Mouse (Mus musculus): ENCODE measurements around the gene Atp9a. TPM values are rescaled to one million over a fixed set of nuclear protein-coding genes. Genes with fewer than 3 reads are reported as not detected.

Gene Atp9a
- polyA plus RNA-seq, 1 experiment: 1.2 TPM

GRCm38 (mm10) chr2:168734023-168734422 is 8.2 kb downstream of the Atp9a start:
- TF ChIP-seq CTCF (IDR thresholded peaks at IDR 0.05; ENCODE audit: control insufficient read depth, insufficient read depth, insufficient read length): no peak
- no peak for TF ChIP-seq MAX (IDR thresholded peaks at IDR 0.05)
- no peak for TF ChIP-seq USF1 (IDR thresholded peaks at IDR 0.05; ENCODE audit: low read depth)
- no peak for TF ChIP-seq MYOG (IDR thresholded peaks at IDR 0.05; ENCODE audit: control insufficient read depth, extremely low read depth, insufficient read length)
- no peak for TF ChIP-seq FOSL1 (IDR thresholded peaks at IDR 0.05; ENCODE audit: insufficient read depth, low read length, poor library complexity, severe bottlenecking)
- TF ChIP-seq MYOD1 (IDR thresholded peaks at IDR 0.05; ENCODE audit: control insufficient read depth, insufficient read length, low read depth): no peak
- TF ChIP-seq CEBPB (IDR thresholded peaks at IDR 0.05; ENCODE audit: low read depth): no peak
- Histone ChIP-seq H3K79me3 (ENCODE audit: low read depth) (no peaks in the 10 kb centered on the region), H3K36me3 (ENCODE audit: control insufficient read depth, insufficient read depth) (no peaks in the 10 kb centered on the region), H3ac (ENCODE audit: control insufficient read depth, insufficient read length, low read depth) (no peak overlapping the region), H3K27me3 (ENCODE audit: control insufficient read depth, insufficient read depth, insufficient read length) (no peaks in the 10 kb centered on the region), H3K4me3 (ENCODE audit: insufficient read depth, poor library complexity, severe bottlenecking) (no peak overlapping the region), H3K79me2 (ENCODE audit: control insufficient read depth, insufficient read depth) (no peaks in the 10 kb centered on the region)

DNA sequence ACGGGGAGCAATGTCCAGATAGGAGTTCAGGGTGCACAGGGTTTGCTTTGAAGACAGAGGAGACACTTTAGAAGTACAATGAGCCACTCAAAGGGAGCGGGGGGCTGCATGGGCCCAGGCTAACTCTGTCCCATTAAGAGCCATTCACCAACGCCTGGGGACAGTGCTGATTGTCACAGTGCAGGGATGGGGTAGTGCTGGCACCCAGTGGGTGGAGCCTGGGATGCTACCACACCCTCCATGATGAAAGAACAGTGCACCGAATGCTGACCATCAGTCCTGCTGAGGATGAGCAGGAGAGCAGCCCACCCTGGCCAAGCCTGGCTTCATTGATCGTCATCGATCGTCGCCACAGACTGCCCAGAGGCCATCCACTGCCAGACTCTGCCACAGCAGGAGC is 11.0 kb downstream of the Atp9a start:
- Histone ChIP-seq H3K79me3 (ENCODE audit: low read depth) (no peaks in the 10 kb centered on the region), H3K36me3 (ENCODE audit: control insufficient read depth, insufficient read depth) (no peaks in the 10 kb centered on the region), H3K79me2 (ENCODE audit: control insufficient read depth, insufficient read depth) (no peaks in the 10 kb centered on the region), H3K27me3 (ENCODE audit: control insufficient read depth, insufficient read depth, insufficient read length) (peaks cover 4% of the 10 kb centered on the region), H3ac (ENCODE audit: control insufficient read depth, insufficient read length, low read depth) (no peak overlapping the region), H3K4me3 (ENCODE audit: insufficient read depth, poor library complexity, severe bottlenecking) (no peak overlapping the region)
- TF ChIP-seq MYOG (IDR thresholded peaks at IDR 0.05; ENCODE audit: control insufficient read depth, extremely low read depth, insufficient read length) (no peak), FOSL1 (IDR thresholded peaks at IDR 0.05; ENCODE audit: insufficient read depth, low read length, poor library complexity, severe bottlenecking) (no peak), CEBPB (IDR thresholded peaks at IDR 0.05; ENCODE audit: low read depth) (no peak), MYOD1 (IDR thresholded peaks at IDR 0.05; ENCODE audit: control insufficient read depth, insufficient read length, low read depth) (no peak), MAX (IDR thresholded peaks at IDR 0.05) (no peak), USF1 (IDR thresholded peaks at IDR 0.05; ENCODE audit: low read depth) (no peak), CTCF (IDR thresholded peaks at IDR 0.05; ENCODE audit: control insufficient read depth, insufficient read depth, insufficient read length) (no peak)

GRCm38 (mm10) chr2:168729736-168730135 is 12.5 kb downstream of the Atp9a start:
- Histone ChIP-seq H3ac (ENCODE audit: control insufficient read depth, insufficient read length, low read depth) (no peak overlapping the region), H3K79me3 (ENCODE audit: low read depth) (no peaks in the 10 kb centered on the region), H3K27me3 (ENCODE audit: control insufficient read depth, insufficient read depth, insufficient read length) (peaks cover 4% of the 10 kb centered on the region), H3K36me3 (ENCODE audit: control insufficient read depth, insufficient read depth) (no peaks in the 10 kb centered on the region), H3K4me3 (ENCODE audit: insufficient read depth, poor library complexity, severe bottlenecking) (no peak overlapping the region), H3K79me2 (ENCODE audit: control insufficient read depth, insufficient read depth) (no peaks in the 10 kb centered on the region)
- TF ChIP-seq MAX (IDR thresholded peaks at IDR 0.05) (no peak), CEBPB (IDR thresholded peaks at IDR 0.05; ENCODE audit: low read depth) (no peak), USF1 (IDR thresholded peaks at IDR 0.05; ENCODE audit: low read depth) (no peak)

- TF ChIP-seq MYOG (IDR thresholded peaks at IDR 0.05; ENCODE audit: control insufficient read depth, extremely low read depth, insufficient read length): no peak
- TF ChIP-seq MYOD1 (IDR thresholded peaks at IDR 0.05; ENCODE audit: control insufficient read depth, insufficient read length, low read depth): no peak
- TF ChIP-seq USF1 (IDR thresholded peaks at IDR 0.05; ENCODE audit: low read depth): no peak
- no peak for TF ChIP-seq CTCF (IDR thresholded peaks at IDR 0.05; ENCODE audit: control insufficient read depth, insufficient read depth, insufficient read length)
- no peak for TF ChIP-seq CEBPB (IDR thresholded peaks at IDR 0.05; ENCODE audit: low read depth)
- no peak for TF ChIP-seq FOSL1 (IDR thresholded peaks at IDR 0.05; ENCODE audit: insufficient read depth, low read length, poor library complexity, severe bottlenecking)
- TF ChIP-seq MAX (IDR thresholded peaks at IDR 0.05): no peak
- H3K4me3 ChIP-seq (ENCODE audit: insufficient read depth, poor library complexity, severe bottlenecking): no peak overlapping the region
These were observed 14.2 kb downstream of the Atp9a start for GRCm38 (mm10) chr2:168728045-168728444.

GRCm38 (mm10) chr2:168726007-168726406 is 16.2 kb downstream of the Atp9a start:
- H3K36me3 ChIP-seq (ENCODE audit: control insufficient read depth, insufficient read depth): no peaks in the 10 kb centered on the region
- H3K79me2 ChIP-seq (ENCODE audit: control insufficient read depth, insufficient read depth): no peaks in the 10 kb centered on the region
- no peak overlapping the region for H3K4me3 ChIP-seq (ENCODE audit: insufficient read depth, poor library complexity, severe bottlenecking)
- no peak overlapping the region for H3ac ChIP-seq (ENCODE audit: control insufficient read depth, insufficient read length, low read depth)
- H3K27me3 ChIP-seq (ENCODE audit: control insufficient read depth, insufficient read depth, insufficient read length): peaks cover 4% of the 10 kb centered on the region
- no peak for TF ChIP-seq MAX (IDR thresholded peaks at IDR 0.05)
- TF ChIP-seq MYOG (IDR thresholded peaks at IDR 0.05; ENCODE audit: control insufficient read depth, extremely low read depth, insufficient read length): no peak
- TF ChIP-seq USF1 (IDR thresholded peaks at IDR 0.05; ENCODE audit: low read depth): no peak
- no peak for TF ChIP-seq CEBPB (IDR thresholded peaks at IDR 0.05; ENCODE audit: low read depth)
- no peak for TF ChIP-seq FOSL1 (IDR thresholded peaks at IDR 0.05; ENCODE audit: insufficient read depth, low read length, poor library complexity, severe bottlenecking)
- no peak for TF ChIP-seq MYOD1 (IDR thresholded peaks at IDR 0.05; ENCODE audit: control insufficient read depth, insufficient read length, low read depth)
- TF ChIP-seq CTCF (IDR thresholded peaks at IDR 0.05; ENCODE audit: control insufficient read depth, insufficient read depth, insufficient read length): no peak
- H3K79me3 ChIP-seq (ENCODE audit: low read depth): no peaks in the 10 kb centered on the region

More at GRCm38 (mm10) chr2:168728045-168728444, 14.2 kb downstream of the Atp9a start:
- Histone ChIP-seq H3K27me3 (ENCODE audit: control insufficient read depth, insufficient read depth, insufficient read length) (peaks cover 4% of the 10 kb centered on the region), H3K79me3 (ENCODE audit: low read depth) (no peaks in the 10 kb centered on the region), H3ac (ENCODE audit: control insufficient read depth, insufficient read length, low read depth) (no peak overlapping the region), H3K79me2 (ENCODE audit: control insufficient read depth, insufficient read depth) (no peaks in the 10 kb centered on the region), H3K36me3 (ENCODE audit: control insufficient read depth, insufficient read depth) (no peaks in the 10 kb centered on the region)

DNA sequence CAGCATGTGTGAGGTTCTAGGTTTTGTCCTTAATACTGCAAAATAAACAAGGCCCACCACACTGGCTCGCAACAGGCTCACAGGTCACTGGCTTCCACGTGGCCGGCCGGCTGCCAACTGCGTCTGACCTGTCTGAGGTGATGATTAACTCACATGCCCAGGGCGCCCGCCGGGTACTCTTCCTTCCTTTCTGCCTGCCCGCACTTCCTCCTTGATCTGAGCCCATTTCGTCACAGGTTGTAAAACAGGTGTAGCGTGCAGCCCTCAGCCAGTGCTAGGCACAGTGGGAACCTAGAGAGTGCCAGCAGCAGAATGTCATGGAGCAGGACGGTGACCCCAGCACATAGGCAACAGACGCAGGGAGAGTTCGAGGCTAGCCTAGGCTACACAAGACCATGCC is 20.9 kb downstream of the Atp9a start:
- Histone ChIP-seq H3ac (ENCODE audit: control insufficient read depth, insufficient read length, low read depth) (no peak overlapping the region), H3K4me3 (ENCODE audit: insufficient read depth, poor library complexity, severe bottlenecking) (no peak overlapping the region), H3K79me3 (ENCODE audit: low read depth) (no peaks in the 10 kb centered on the region), H3K27me3 (ENCODE audit: control insufficient read depth, insufficient read depth, insufficient read length) (peaks cover 4% of the 10 kb centered on the region), H3K79me2 (ENCODE audit: control insufficient read depth, insufficient read depth) (no peaks in the 10 kb centered on the region), H3K36me3 (ENCODE audit: control insufficient read depth, insufficient read depth) (no peaks in the 10 kb centered on the region)
- TF ChIP-seq CEBPB (IDR thresholded peaks at IDR 0.05; ENCODE audit: low read depth) (no peak), MYOG (IDR thresholded peaks at IDR 0.05; ENCODE audit: control insufficient read depth, extremely low read depth, insufficient read length) (no peak), MYOD1 (IDR thresholded peaks at IDR 0.05; ENCODE audit: control insufficient read depth, insufficient read length, low read depth) (no peak), CTCF (IDR thresholded peaks at IDR 0.05; ENCODE audit: control insufficient read depth, insufficient read depth, insufficient read length) (no peak), USF1 (IDR thresholded peaks at IDR 0.05; ENCODE audit: low read depth) (no peak), MAX (IDR thresholded peaks at IDR 0.05) (no peak), FOSL1 (IDR thresholded peaks at IDR 0.05; ENCODE audit: insufficient read depth, low read length, poor library complexity, severe bottlenecking) (no peak)
